Mouse (Mus musculus) ES-E14 (cell line): ENCODE data around the gene Nptxr.

Experiments used
- CHD2 ChIP-seq: IDR thresholded peaks from 2 replicates; pipeline ENCODE4 v1.6.1; 2014; ENCODE audit warnings: mild to moderate bottlenecking, low read depth, low read length, inconsistent platforms
- MAFK ChIP-seq: IDR thresholded peaks from 2 replicates; pipeline ENCODE4 v1.6.1; 2014; ENCODE audit warnings: mild to moderate bottlenecking, low read depth, low read length, inconsistent platforms; ENCODE audit not compliant: insufficient read depth
- ZC3H11A ChIP-seq: IDR thresholded peaks from 2 replicates; pipeline ENCODE4 v1.6.1; 2012; ENCODE audit warnings: low read depth, mild to moderate bottlenecking, inconsistent platforms, low read length, borderline replicate concordance
- ZNF384 ChIP-seq: IDR thresholded peaks from 2 replicates; pipeline ENCODE4 v1.6.1; 2012; ENCODE audit warnings: low read depth, low read length, inconsistent platforms

GRCm38 (mm10) chr15:79747998-79748397, 56.6 kb downstream of the Nptxr start:
- TF ChIP-seq MAFK (no peak), CHD2 (no peak), ZC3H11A (no peak), ZNF384 (no peak)
